Mouse (Mus musculus) adrenal gland, postnatal 14 days (tissue): ENCODE measurements around the gene Spef1. TPM values are rescaled to one million over a fixed set of nuclear protein-coding genes. Genes with fewer than 3 reads are reported as not detected.

Source experiments
- DNase-seq: peaks from one replicate; pipeline ENCODE4 v3.0.0; 2021; ENCODE audit warnings: mixed read lengths
- total RNA-seq: library from RNA; stranded (reverse); gene quantifications from 2 replicates; pipeline ENCODE4 v1.2.3, GENCODE M21; 2021

Gene Spef1
- total RNA-seq, 1 experiment from 2014 or later = 7.5 TPM

GRCm38 (mm10) chr2:131206778-131207177, 19.7 kb upstream of the Spef1 start, which contains the start of gene Ap5s1:
TSS of gene Ap5s1 (plus strand) at chr2:131207078.
- no peak for DNase-seq

DNA sequence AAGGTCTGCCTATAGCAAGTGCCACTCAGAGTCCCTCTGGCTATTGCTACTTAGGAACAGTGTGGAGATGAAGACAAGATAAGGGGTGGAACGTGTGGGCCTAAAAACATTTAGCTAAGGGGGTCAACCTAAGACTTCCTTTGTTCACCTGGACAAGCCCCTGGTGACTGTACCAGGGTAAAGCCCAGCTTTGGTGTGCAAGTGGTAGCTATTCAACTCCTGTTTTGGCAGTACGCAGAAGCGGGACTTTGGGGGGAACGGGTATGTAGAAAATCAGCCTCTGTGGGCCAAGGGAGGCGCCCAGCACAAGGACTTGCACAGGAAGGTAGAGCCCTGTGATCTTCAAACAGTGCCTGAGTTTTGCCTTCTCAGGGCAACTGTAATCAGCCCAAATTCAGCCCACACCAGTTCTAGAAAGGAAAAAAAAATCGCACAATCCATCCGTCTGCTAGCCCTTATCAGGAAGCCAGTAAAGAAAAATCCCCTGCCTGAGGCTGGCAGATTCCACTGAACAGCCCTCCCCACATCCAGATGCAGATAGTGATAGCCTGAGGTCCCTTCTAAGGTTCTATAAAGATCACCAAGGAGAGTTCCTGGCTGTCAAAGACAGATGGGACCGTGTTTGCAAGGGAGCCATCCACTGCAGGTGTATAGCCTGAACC, 18.6 kb upstream of the Spef1 start:
- no peak for DNase-seq

GRCm38 (mm10) chr2:131204410-131204981, 17.4 kb upstream of the Spef1 start:
- peak; percentile 96 for DNase-seq

GRCm38 (mm10) chr2:131203816-131204409, 16.8 kb upstream of the Spef1 start:
- no peak for DNase-seq

DNA sequence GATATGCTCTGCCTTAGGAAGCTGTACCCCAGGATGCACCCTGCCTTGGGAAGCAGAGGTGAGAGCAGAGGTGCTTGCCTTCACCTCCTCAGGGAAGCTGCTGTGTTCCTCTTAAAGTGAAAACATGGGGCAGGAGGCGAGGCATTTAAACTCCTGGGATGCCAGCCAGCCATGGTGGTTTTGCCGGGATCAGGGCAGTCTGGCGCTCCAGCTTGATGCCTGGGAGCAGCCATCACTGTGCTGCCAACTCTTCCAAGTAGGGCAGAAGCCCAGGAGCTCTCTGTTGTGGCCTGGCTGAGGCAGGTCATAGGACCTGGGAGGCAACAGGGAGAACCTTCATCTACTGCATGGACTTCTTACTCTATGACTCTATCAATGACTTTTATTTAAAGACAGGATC, 14.2 kb upstream of the Spef1 start:
- peak; percentile 46 for DNase-seq

- DNase-seq = no peak
These were observed 13.6 kb upstream of the Spef1 start for GRCm38 (mm10) chr2:131200710-131201109.

GRCm38 (mm10) chr2:131196606-131197316, 9.7 kb upstream of the Spef1 start:
- no peak for DNase-seq

DNA sequence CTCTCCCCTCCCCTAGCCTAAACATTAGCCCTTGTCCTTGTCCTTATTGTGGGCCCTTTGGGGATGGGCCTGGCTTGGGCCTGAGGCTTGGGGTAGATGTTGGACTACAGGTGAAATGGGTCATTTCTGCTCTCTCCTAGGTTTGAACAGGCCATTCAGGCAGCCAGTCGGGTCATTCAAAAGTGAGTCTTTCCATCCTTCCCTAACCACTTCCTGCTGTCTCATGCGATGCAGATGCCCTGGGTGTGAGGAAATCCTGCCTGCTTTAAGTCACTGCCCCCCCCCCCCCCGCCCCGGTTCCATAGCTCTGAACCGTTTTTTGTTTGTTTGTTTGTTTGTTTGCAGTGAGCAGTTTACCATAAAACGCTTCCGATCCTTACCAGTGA, 3.9 kb upstream of the Spef1 start:
- no peak for DNase-seq

DNA sequence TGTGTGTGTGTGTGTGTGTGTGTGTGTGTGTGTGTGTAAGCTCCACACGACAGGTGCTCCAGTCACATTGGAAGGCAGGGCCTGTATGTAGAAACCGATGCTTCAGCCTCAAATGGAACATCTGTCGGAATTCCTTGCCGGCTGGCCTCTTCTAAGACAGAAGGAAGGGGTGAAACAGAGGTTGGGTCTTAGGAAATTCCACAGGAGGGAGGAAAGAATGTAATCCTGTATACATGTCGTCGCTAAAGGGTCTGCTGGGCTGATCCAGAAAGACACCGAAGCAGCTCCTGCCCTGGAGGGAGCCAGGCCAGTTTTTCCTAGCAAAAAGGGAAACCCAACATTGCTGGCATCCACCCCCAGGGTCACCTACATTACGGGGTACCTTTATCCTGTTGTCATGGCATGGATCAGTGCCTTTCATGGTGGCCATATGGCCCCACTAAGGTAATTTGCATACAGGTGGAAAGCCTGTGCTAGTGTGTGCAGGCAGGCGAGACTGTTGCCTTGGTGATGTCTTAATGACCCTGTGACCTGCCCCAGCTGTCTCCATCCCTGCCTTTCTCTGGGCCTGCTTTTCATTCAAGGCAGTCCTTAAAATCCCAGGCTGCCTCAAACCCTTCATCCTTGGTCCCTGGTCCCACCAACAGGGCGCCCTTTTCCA, 3.4 kb upstream of the Spef1 start:
- no peak for DNase-seq

GRCm38 (mm10) chr2:131189521-131190309, 2.6 kb upstream of the Spef1 start:
- DNase-seq = no peak

- DNase-seq = no peak
These were observed 1.2 kb upstream of the Spef1 start for GRCm38 (mm10) chr2:131188311-131188710.

DNA sequence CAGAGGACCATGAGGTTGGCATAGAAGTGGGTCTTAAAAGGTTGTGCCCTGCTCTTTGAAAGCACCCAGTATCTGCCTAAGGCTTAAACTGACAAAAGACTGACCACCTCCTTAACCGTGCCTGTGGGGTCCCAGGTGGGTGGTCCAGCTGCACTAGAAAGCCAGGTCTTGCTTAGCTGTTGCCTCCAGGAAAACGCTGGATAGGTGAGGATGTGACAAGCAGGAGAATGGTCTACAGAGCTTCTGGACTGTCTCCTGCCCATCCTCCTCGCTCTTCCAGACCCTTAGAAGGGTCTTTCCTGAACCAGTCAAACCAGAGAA, 480 bp upstream of the Spef1 start:
- no peak for DNase-seq

DNA sequence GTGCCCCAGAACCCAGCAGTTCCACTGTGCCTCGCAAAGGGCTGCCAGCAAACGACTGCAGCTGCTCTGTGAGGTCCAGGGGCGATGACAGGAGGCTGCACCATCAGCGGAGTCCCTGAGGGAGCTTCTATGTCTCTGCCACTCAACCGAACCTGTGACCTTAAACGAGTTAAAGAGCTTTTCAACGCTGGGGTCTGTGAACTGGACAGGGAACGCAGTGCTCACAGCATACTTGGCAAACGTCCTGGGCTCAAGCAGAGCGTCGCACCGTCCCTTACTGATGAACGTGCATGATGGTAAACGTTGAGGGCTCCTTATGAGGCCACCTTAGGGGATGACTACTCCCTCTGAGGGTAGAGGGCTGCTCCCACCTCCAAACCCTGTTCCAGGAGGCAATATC, 739 bp downstream of the Spef1 start:
- DNase-seq = no peak

DNA sequence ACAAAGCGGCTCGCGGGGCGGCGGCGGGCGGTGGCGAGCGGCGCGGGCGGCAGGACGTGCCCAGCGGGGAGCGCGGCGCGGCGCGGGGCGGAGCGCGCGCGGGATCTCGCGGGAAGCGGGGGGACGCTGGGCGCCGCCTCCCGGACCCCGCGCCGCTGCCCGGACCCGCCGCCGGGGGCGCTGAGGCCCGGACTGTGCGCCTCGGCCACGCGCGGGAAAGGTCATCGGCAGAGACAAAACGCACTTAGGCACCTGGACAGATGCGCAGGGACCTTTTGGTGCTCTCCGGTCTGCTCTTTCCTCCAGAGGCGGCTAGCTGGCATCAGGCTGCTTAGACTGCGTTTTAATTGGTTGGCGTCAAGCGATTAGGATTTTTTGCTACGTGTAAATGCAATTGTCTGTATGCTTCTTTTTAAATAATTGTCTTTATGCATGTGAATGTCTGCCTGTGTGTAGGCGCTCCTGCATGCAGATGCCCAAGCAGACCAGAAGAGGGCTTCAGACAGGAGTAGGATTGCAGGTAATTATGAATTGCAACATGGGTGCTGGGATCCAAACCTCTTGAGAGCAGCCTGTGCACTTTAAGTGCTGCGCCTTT, 7.0 kb downstream of the Spef1 start, which contains the start of gene Cenpb:
Gene Cenpb, minus strand, starts transcription at position 78 of the 598 bp plus-strand sequence.
- peak; percentile 92 for DNase-seq

- DNase-seq = peak; percentile 82
These were observed 7.7 kb downstream of the Spef1 start for GRCm38 (mm10) chr2:131179246-131179886.

- DNase-seq = peak; percentile 41
These were observed 8.2 kb downstream of the Spef1 start for GRCm38 (mm10) chr2:131178828-131179245.

GRCm38 (mm10) chr2:131177932-131178331, 9.2 kb downstream of the Spef1 start:
- DNase-seq = no peak

- DNase-seq = peak; percentile 43
These were observed 10.6 kb downstream of the Spef1 start for GRCm38 (mm10) chr2:131176491-131176890.

DNA sequence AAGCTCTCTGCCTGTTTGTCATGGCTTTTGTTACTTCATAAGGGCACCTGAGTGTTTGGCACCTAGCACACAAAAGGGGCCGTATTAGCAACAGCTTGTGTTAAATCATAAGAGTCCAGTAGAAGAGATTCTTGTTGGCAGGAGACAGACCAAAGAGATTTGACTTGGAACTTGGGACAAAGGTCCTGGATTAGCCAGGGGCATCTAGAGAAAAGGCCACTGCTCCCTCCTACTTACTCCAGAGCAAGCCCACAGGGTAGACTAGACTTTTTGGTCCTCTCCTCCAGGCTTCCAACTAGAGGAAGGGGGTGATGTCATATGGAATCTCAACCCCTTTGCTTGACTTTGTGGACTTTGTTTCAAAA, 11.2 kb downstream of the Spef1 start:
- no peak for DNase-seq

DNA sequence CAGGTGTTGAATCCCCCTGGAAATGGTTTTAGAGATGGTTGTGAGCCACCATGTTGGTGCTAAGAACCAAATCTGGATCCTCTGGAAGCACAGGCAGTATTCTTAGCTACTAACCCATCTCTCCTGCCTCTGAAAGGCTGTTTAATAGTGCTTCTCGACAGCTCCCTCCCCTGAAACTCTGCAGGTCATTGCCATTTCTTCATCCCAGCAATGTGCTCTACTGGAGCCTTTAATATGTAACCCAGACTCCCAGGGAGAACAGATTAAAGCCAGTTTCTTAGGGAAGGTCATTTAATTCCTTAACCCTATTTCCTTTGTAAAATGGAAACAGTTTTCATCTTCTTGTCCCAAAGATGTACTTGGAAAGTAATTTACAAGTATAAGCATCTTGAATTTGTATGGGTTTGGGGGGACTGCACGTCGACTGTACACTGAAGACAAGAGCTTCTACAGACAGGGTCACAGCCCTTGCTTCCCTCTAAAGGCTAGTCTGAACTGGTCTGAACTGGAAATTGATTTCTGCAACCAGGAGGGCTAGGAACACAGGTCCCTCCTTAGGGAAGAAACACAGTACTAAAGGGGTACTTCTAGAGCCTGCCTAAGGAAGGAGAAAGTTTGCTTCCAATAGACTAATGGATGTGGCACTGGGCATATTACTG, 11.7 kb downstream of the Spef1 start:
- no peak for DNase-seq
